Mouse (Mus musculus) heart, postnatal 4 days (tissue): ENCODE results near the gene Ndrg2. TPM values are rescaled to one million over a fixed set of nuclear protein-coding genes. Genes with fewer than 3 reads are reported as not detected.
"Not testable (repeated sequence)": the region's sequence is repeated elsewhere in the genome, so short reads cannot be mapped to it uniquely, and the experiment has no call there.

Experiments used
- DNase-seq: peaks from one replicate; pipeline ENCODE4 v3.0.0; 2021
- total RNA-seq, 2 experiments: library from RNA; stranded (reverse); gene quantifications; 2 replicates each; pipeline ENCODE4 v1.2.3; 2021

Ndrg2 gene
- total RNA-seq: 100 to 1,000 TPM; 452 to 471 TPM

- peak; percentile 83 for DNase-seq
Observed at GRCm38 (mm10) chr14:51913960-51914762, at the start of gene Ndrg2. Gene Ndrg2, minus strand, starts transcription at chr14:51914158.

GRCm38 (mm10) chr14:51960316-51960715, 46.4 kb upstream of the Ndrg2 start:
- DNase-seq: no peak

- DNase-seq: no peak
Observed at GRCm38 (mm10) chr14:51943336-51943735, 29.4 kb upstream of the Ndrg2 start.

DNA sequence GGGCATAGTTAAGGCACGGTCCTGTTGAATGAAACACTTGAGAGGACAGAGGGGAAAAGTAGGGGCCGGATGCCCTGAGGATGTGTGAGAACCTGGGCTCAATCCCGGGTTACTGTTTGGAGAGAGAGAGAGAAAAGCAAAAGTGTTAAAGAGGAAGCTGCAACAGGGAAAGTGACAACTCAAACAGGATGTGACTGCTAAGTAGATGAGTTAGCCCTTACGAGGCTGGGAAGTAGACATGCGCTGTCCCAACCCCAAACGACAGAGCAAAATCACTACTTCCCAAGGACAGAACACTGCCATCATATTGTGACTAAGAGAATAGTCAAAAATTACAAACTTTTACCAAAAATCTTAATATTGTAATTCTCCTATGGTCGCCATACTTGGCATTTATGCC, 28.3 kb upstream of the Ndrg2 start:
- no peak for DNase-seq

GRCm38 (mm10) chr14:51941577-51941976, 27.6 kb upstream of the Ndrg2 start:
- DNase-seq: no peak

GRCm38 (mm10) chr14:51940944-51941560, 27.1 kb upstream of the Ndrg2 start:
- no peak for DNase-seq

DNA sequence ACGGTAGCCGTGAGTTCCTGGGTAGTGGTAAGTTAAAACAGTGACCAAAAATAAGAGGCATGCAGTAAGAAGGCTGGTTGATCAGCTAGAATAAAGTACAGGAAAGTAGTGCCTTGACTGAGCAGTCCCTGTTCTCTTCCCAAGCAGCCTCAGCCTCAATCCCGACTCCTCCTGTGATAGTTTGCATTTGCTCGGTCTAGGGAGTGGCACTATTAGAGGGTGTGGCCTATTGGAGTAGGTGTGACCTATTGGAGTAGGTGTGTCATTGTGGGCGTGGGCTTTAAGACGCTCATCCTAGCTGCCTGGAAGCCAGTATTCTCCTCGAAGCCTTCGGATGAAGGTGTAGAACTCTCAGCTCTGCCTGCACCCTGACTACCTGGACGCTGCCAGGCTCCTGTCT, 25.0 kb upstream of the Ndrg2 start:
- DNase-seq: no peak

GRCm38 (mm10) chr14:51932092-51933020, 18.4 kb upstream of the Ndrg2 start:
- DNase-seq: no peak

- peak; percentile 78 for DNase-seq
Observed at GRCm38 (mm10) chr14:51930824-51931223, 16.9 kb upstream of the Ndrg2 start.

DNA sequence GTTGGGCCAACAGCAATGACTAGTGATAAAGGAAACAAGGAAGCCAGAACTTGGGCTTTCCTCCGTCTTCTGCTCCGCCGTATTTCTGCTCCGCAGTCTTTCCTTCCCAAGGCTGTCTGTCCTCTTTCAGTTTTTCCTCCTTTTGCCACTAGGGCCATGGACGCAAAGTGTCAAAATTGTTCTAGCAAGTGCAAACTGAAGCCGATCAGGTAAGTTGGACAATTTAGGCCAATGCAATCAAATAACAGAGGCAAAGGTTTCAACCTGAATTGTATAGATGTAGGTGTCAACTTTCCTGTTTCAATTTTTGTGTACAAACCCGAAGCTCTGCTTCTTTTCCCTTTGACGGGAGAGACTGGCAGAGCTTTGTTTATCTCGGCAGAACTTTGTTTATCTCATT, 16.0 kb upstream of the Ndrg2 start:
- DNase-seq: no peak

- DNase-seq: peak; percentile 74
Observed at GRCm38 (mm10) chr14:51929309-51929943, 15.5 kb upstream of the Ndrg2 start.

GRCm38 (mm10) chr14:51926930-51927329, 13.0 kb upstream of the Ndrg2 start:
- DNase-seq: not testable (repeated sequence)

DNA sequence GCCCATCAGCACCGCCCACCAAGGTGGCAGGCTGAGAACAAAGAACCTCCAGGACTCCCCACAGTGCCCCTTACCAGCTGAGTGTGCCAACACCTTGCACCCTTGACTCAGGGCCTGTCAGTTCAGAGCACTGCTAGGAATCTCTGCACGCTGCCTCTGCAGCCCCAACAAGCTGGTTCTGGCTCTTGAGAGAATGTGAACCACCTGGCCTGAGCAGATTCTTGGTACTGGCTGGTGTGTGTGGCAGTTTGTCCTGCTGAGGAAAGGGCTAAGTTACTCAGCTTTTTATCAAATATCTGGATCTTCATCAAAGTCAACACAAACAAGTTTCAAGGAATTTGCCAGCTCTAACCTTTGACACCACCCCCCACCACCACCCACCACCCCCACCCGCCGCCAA, 9.5 kb upstream of the Ndrg2 start:
- DNase-seq: no peak

- DNase-seq: no peak
Observed at GRCm38 (mm10) chr14:51922910-51923309, 9.0 kb upstream of the Ndrg2 start.

DNA sequence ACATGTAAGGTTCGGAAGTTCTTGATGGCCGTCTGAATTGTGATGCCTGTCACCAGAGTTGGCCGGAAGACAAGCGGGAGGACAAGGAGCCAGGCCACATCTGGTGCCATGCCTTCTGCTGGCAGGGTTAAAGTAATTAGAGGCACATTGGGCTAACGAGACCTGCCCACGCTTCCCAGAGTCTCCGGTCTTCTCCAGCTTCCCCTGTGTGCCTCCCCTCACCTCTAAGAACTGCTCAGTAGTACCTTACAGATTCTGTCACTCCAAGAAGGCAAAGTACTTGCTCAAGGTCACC, 8.6 kb upstream of the Ndrg2 start, which contains the start of gene Rnase13:
TSS of gene Rnase13 (minus strand) at position 203 of the 295 bp plus-strand sequence.
- no peak for DNase-seq

- DNase-seq: peak; percentile 68
Observed at GRCm38 (mm10) chr14:51921759-51922570, 8.0 kb upstream of the Ndrg2 start.

GRCm38 (mm10) chr14:51918966-51919365, 5.0 kb upstream of the Ndrg2 start:
- no peak for DNase-seq

DNA sequence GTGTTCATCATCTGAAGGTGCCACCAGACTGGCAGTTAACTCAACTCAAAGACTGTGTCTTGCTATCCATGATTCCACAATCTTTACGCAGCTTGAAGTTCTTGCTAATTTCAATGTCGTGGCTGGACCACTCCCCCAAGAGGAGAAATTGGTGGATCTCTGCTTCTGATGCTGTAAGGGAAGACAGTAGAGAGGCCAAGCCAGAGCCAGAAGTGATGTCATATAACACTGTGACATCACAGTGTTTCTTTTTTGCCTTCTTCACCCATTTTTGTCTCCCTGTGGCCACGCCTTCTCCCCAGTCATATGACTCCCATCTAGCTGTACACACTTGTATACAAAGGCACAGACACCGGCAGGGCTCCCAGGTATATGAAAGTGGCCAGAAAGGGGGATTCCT, 4.2 kb upstream of the Ndrg2 start, which contains the start of gene Tppp2:
TSS of gene Tppp2 (plus strand) at position 301 of the 400 bp plus-strand sequence.
- no peak for DNase-seq

- no peak for DNase-seq
Observed at GRCm38 (mm10) chr14:51916539-51916938, 2.6 kb upstream of the Ndrg2 start.

GRCm38 (mm10) chr14:51915030-51915429, 1.1 kb upstream of the Ndrg2 start:
- DNase-seq: peak; percentile 36
